Mouse (Mus musculus) lung, postnatal 0 days (tissue): ENCODE results near the gene Slc9a9.

Source experiments
- CTCF ChIP-seq: IDR thresholded peaks from 2 replicates; pipeline ENCODE4 v1.5.1; 2016; ENCODE audit warnings: antibody characterized with exemption, mild to moderate bottlenecking
- EP300 ChIP-seq: IDR thresholded peaks from 2 replicates; pipeline ENCODE4 v1.6.1; 2016; ENCODE audit warnings: antibody characterized with exemption, mild to moderate bottlenecking, control low read depth

DNA sequence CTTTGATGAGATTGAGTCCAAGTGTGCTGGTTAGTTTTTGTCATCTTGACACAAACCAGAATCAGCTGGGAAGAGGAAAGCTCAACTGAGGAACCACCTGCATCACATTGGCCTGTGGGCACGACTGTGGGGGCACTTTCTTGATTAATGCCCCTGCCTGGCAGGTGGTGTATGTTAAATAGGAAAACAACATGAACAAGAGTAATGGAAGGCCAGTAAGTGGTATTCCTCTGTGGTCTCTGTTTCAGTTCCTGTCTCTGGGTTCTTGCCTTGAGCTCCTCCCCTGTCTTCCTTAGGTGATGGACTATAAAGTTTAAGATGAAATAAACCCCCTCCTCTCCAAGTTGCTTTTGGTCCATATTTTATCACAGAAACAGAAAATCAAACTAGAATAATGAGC is 372.7 kb downstream of the Slc9a9 start:
- TF ChIP-seq CTCF (no peak), EP300 (no peak)
